Mouse (Mus musculus): ENCODE results near the gene Hist1h3g. TPM values are rescaled to one million over a fixed set of nuclear protein-coding genes. Genes with fewer than 3 reads are reported as not detected.
"Not testable (repeated sequence)": the region's sequence is repeated elsewhere in the genome, so short reads cannot be mapped to it uniquely, and the experiment has no call there.

Gene Hist1h3g
- total RNA-seq, 2 experiments from 2014 or later, result 3.4 to 4.1 TPM

DNA sequence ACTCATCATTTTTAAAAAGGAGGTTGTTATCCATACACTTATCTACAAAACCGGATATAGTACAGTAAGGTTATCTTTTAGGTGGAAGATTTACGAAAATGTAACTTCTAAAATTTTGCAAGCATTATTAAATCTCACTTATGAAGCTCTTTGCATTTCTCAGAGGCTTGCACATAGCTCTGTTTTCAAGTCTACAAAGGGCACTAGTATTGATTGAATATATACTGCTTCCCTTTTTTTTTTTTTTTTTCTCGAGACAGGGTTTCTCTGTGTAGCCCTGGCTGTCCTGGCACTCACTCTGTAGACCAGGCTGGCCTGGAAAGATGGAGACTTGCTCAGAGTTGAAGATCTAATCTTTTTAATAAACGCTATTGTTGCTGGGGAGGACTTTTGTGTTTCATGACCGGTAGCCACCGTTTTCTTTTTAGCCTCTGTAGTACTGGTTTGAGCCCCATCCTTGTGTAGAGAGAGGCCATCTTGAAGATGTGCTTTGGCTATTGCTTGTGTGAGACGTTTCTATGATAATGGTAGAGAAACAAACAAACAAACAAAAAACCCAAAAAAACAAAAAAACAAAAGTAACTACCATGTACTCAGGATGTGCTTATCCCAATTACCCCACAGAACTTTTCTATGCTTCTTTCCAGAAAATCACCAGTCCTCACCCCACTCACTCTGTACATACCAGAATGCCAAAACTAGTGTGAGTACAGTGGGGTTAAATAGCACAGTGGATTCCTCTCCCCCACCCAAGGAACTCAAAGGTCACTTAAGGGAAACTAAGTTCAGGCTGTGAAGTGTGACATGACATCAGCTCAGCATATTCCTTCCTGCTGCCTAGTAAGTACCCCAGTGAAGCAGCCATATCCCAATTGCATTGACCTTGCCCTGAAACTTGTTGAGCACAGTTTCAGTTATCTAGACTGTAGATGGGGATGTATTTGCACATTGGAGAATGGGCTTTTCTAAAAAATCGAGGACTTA lies 17.0 kb downstream of the Hist1h3g start:
- intact Hi-C loops (cut with DNase I), result no loop called here
- DNase-seq (ENCODE audit: low spot score), result no peak

DNA sequence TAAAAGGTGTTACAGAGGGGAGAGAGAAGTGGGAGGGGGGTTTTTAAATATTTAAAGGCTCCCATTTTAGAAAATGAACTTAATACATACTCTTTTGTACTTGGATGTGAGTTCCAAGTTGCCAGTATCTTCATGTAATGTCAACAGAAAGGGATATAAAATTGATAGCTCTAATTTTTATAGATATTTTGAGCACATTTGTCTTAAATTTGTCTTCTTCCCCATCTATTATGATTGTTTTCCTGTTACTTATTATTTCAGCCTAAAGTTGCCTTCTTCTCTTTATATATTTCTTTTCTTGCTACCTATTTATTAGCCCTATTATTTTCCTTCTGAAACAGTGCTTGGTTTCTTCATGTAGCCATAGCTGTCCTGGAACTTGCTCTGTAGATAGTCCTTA lies 17.7 kb downstream of the Hist1h3g start, which contains the start of gene Hist1h1d:
Hist1h1d (plus strand) TSS at position 301 of the 400 bp plus-strand sequence.
- intact Hi-C loops (cut with DNase I), result no loop called here
- no peak for DNase-seq (ENCODE audit: low spot score)

DNA sequence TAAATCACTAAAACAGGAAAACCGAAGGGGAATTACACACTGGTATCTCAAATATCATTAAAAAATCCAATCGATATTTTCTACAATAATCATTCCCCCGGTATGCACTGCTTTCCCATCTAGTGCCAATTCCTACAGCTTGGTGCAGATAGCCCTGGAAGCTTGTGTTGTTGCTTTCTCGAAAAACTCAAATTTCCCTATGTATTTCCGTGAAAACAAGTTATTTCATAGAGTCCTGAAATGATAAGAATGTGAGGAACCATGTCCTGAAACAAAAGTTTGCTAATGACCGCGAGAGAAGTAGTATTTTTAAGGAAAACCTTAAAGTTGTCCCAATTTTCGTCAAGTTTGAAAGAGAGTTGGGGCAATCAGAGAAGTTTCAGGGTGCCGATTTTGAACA lies 19.2 kb downstream of the Hist1h3g start:
- no peak for DNase-seq (ENCODE audit: low spot score)
- intact Hi-C loops (cut with DNase I), result no loop called here

DNA sequence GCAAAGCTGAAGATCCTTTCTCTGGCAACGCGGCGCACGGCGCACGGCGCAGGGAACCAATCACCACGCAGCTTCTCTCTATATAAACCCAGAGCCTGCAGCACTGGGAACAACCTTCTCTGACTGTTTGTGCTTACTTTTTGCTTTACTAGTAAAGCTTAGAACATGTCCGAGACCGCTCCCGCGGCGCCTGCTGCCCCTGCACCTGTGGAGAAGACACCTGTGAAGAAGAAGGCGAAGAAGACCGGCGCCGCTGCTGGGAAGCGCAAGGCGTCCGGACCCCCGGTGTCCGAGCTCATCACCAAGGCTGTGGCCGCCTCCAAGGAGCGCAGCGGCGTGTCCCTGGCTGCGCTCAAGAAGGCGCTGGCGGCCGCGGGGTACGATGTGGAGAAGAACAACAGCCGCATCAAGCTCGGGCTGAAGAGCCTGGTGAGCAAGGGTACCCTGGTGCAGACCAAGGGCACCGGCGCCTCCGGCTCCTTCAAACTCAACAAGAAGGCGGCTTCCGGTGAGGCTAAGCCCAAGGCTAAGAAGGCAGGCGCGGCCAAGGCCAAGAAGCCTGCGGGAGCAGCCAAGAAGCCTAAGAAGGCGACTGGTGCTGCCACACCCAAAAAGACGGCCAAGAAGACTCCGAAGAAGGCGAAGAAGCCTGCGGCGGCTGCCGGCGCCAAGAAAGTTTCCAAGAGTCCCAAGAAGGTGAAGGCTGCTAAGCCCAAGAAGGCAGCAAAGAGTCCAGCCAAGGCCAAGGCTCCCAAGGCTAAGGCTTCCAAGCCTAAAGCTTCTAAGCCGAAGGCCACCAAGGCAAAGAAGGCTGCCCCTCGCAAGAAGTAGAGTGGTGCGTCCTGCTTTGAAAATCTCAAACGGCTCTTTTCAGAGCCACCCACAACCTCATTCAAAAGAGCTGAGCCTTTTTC lies 20.0 kb downstream of the Hist1h3g start:
- peak; percentile 52 for DNase-seq (ENCODE audit: low spot score)
- intact Hi-C loops (cut with DNase I), result no loop called here

DNA sequence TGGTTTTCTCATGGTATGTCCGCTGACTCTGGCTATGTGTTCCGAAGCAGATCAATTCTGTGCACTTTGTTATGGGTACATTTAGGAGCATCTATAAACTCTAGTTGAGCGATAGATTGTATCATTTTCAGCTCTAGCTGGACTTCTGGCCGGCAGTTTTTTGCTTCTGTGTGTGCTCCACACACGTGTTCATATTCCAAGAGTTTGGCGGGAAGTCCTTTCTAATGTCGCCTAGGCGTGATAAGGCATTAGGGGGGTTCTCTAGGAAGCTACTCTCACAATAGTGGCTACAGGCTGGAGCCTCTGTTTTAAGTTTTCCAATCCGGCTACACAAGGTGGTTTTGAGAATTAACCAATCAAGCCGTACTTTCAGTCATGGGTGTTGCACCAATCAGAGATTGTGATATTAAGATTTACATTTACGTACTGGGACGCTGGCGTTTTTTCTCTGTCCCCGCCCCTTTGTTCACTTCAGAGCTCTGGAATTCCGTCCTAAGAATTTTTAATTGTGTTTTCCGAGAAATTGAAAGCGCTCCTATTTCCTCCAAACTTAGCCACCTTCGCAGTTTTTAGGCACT lies 20.7 kb downstream of the Hist1h3g start:
- DNase-seq (ENCODE audit: low spot score), result peak; percentile 45
- intact Hi-C loops (cut with DNase I), result no loop called here

DNA sequence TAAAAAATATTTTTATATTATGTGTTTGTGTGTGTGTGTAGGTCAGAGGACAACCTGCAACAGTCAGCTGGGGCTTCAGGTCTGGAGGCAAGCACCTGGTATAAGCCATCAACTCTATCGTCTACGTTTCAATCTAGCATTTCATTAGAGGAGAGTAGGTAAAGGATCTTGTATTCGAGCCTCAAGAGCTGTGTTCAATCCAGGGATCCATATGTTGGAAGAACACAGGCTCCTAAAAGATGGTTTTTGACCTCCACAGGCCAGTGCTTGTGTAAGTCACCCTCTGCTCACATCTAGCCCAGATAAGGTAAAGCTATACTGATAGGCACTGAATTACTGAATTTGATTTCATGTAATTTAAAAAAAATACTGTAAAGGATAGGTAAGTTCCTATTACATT lies 21.7 kb downstream of the Hist1h3g start:
- intact Hi-C loops (cut with DNase I), result no loop called here
- no peak for DNase-seq (ENCODE audit: low spot score)

DNA sequence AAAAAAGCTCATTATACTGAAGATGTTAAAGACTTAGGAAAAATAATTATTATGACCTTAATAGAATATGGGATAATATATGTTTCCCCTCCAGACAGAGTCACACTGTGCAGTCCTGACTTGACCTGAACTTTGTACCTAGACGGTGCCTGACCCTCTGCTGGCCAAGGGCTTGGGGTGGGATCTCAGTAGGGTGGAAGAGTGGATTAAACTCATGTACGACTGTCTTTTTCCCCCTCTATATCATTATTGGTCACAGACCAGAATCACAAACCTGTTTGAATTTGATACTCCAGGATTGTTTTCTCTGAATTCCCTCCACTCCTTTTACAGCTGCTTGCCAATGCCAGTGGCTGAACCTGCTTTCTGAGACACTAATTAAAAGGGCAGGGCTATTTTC lies 25.5 kb downstream of the Hist1h3g start:
- DNase-seq (ENCODE audit: low spot score); intact Hi-C loops (cut with DNase I): not testable (repeated sequence)

DNA sequence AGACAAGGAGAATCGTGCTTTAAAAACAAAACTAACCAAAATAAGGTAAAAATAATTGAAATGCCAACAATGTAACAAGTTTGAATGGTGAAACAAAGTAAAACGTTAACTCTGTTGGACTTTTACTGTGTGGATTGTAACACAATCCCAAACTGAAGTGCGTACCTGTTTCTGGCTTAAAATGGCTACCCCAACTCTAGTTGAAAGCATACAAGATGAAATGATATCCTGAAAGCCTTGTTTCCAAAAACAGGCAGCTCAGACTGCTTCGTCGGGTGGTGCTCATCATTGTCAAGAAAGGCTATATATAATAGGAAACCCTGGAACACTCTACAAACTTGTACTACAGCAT lies 26.3 kb downstream of the Hist1h3g start:
- intact Hi-C loops (cut with DNase I); DNase-seq (ENCODE audit: low spot score): not testable (repeated sequence)

DNA sequence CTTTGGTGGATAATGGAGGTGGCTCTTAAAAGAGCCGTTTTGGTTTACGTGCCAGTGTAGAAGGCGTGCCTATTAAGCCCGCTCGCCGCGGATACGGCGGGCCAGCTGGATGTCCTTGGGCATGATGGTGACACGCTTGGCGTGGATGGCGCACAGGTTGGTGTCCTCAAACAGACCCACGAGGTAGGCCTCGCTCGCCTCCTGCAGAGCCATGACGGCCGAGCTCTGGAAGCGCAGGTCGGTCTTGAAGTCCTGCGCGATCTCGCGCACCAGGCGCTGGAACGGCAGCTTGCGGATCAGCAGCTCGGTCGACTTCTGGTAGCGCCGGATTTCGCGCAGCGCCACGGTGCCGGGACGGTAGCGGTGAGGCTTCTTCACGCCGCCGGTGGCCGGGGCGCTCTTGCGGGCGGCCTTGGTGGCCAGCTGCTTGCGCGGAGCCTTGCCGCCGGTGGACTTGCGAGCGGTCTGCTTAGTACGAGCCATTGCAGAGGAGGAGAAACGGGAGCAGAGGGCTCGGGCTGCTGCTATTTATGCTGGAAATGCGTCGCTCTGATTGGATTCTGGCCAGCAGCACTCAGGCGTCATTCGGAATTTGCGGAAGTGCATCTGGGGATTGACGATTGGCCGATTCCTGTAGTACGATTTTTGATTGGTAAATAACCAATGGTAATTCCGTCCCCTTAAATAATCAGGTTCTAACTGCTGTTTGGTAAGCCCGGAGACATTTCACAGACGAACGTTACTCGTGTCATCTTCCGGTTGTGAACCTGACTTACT lies 26.8 kb downstream of the Hist1h3g start, which contains the start of gene Hist1h3e:
Hist1h3e (minus strand) TSS at position 487 of the 777 bp plus-strand sequence.
- intact Hi-C loops (cut with DNase I), result not testable (repeated sequence)
- peak; percentile 86 for DNase-seq (ENCODE audit: low spot score)

DNA sequence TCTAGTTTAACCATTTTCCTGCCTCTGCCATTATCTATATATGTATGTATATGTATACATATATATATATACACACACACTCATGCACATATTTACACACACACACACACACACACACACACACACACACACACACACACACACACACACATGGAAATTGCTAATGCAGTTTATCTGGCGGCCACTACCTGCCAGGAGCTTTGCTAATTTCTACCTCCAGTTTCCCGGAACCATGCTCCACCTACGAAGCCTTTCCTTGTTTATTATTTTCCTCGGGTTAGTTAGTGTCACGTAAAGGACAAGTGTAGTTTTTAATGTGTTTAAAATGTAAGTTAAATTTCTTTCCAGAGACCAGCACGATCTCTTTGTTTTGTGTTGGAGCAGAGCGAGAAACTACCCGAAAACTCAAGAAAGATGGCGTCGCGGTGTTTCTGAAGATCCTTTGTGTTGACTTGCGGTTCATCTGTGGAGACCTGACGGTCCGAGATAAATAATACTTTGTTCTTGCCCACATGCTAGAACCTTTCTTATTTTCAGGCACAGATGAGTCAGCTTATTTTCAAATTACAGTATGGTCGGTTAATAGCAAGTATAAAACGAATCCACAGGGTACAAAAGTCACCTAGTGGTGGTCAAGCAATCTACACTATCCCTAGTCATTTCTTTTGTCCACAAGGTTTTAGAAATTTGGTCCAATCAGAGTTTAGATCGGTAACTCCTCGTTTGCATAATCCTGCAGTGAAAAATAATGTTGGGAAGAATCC lies 27.7 kb downstream of the Hist1h3g start:
- intact Hi-C loops (cut with DNase I), result no loop called here
- DNase-seq (ENCODE audit: low spot score), result no peak

DNA sequence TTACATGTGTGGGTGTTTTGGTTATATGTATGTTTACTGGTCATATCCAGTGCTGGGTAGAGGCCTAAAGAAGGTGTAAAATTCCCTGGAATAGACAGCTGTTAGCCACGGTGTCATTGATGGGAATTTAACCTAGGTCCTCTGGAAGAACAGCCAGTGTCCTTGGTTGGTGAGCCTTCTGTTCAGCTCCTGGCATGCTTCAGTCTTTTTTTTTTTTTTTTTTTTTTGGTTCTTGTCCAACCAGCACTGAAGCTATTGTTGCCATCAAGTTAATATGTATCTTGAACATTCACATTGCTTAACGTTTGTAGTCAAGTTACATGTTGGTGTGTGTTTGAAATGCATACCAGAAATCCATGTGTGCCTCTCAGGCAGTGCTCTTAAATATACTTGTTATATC lies 29.3 kb downstream of the Hist1h3g start:
- no peak for DNase-seq (ENCODE audit: low spot score)
- intact Hi-C loops (cut with DNase I), result no loop called here

DNA sequence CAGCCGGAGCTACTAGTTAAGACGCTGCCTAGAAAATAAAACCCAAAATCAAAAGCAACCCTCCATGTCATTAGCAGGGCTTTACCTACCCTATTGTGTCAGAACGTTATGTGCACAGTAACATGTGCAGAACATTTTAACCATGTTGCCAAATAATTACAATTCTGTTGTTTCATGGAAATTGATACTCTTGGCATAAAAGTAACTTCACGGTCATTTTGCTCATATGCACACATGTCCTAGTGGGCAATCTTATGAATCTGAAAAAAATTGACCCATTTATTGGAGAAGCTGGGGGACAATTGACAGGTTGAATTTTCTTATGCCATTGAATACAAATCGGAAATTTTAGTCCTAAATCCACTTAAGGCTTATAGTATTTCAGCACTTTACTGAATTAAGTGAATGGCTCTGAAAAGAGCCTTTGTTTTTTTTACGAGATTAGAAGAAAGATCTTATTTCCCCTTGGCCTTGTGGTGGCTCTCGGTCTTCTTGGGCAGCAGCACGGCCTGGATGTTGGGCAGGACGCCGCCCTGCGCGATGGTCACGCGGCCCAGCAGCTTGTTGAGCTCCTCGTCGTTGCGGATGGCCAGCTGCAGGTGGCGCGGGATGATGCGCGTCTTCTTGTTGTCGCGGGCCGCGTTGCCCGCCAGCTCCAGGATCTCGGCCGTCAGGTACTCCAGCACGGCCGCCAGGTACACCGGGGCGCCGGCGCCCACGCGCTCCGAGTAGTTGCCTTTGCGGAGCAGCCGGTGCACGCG lies 35.2 kb downstream of the Hist1h3g start:
- intact Hi-C loops (cut with DNase I); DNase-seq (ENCODE audit: low spot score): not testable (repeated sequence)

DNA sequence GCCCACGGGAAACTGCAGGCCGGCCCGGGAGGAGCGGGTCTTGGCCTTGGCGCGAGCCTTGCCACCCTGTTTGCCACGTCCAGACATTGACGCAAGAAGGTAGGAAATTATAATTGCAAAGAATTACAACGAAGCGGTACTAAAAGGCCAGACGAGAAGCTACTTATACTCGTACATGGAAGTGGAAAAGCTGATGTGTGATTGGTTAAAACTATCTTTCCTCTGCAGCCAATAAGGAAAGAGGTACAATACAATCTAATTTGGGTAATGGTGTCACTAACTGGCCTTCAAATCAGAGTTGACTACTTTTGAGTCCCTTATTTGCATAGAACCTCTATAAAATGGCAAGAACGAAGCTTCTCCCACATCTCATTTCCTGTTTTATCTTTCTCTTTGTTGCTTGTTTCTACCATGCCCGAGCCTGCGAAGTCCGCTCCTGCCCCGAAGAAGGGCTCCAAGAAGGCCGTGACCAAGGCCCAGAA lies 35.8 kb downstream of the Hist1h3g start, which contains the start of the genes Hist1h2ae and Hist1h2bg:
Hist1h2ae (minus strand) TSS at position 199 of the 482 bp plus-strand sequence.
Hist1h2bg (plus strand) TSS at position 375 of the 482 bp plus-strand sequence.
- intact Hi-C loops (cut with DNase I), result no loop called here
- DNase-seq (ENCODE audit: low spot score), result peak; percentile 51

DNA sequence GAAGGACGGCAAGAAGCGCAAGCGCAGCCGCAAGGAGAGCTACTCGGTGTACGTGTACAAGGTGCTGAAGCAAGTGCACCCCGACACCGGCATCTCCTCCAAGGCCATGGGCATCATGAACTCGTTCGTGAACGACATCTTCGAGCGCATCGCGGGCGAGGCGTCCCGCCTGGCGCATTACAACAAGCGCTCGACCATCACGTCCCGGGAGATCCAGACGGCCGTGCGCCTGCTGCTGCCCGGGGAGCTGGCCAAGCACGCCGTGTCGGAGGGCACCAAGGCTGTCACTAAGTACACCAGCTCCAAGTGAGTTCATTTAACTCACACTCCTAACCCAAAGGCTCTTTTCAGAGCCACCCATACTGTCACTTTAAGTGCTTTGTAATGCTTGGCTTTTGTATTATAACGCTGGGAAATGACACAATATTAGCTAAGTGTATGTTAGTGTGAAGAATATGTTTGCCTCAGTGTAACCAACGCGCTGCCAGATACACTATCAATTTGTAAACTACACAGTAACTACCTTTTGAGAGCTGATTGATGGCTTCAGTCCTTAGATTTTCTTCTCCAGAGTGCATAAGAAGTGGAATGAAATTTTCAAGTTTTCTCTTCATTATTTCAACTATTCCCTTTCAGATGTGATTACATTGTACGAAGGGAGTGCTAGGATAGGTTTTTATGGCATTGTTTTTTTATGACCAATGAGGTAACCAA lies 36.4 kb downstream of the Hist1h3g start:
- DNase-seq (ENCODE audit: low spot score); intact Hi-C loops (cut with DNase I): not testable (repeated sequence)

DNA sequence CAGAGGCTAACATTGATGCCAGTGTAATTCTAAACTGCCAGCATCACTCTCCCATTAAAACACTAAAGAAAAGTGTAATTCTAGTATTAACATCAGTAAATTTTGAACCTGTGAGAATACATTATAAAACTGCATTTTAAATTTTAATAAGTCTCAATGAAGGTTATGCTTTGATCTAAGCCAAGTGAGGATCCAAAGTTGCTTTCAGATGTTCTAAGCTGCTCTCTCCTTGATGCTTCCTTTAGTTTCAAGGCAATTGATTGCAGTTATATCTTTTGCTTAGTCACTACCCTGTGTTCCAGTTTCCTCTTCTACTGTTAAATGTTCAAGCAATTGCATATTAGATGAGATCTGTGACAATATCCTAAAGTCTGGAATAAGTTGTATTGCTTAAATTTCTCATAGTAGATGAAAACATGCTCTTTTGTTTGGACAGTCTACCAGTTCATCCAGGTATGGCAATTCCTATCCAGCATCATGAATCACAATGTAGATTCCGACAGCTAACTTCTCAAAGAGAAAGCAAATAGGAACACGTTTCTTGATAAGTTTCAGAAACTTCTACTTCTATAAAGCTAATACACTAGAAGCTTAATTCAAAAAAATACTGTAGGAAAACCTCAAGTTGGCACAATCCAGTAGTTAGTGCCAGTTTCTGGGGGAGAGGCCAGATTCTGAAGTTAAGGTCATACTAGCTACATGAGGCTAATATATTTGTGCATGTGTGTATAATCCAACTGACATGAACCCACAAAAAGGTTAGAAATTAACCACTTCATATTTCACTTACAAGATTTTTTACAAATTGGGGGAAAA lies 37.2 kb downstream of the Hist1h3g start:
- no peak for DNase-seq (ENCODE audit: low spot score)
- intact Hi-C loops (cut with DNase I), result no loop called here
